Mouse (Mus musculus) liver, postnatal 0 days (tissue): ENCODE results near the gene Kctd10.

ENCODE experiments used
- CTCF ChIP-seq: sonication (generic); IDR thresholded peaks from 2 replicates; pipeline ENCODE4 v1.5.1; 2016; ENCODE audit warnings: antibody characterized with exemption, low read depth
- EP300 ChIP-seq: IDR thresholded peaks from 2 replicates; pipeline ENCODE4 v1.6.1; 2016; ENCODE audit warnings: antibody characterized with exemption, low read depth, mild to moderate bottlenecking

DNA sequence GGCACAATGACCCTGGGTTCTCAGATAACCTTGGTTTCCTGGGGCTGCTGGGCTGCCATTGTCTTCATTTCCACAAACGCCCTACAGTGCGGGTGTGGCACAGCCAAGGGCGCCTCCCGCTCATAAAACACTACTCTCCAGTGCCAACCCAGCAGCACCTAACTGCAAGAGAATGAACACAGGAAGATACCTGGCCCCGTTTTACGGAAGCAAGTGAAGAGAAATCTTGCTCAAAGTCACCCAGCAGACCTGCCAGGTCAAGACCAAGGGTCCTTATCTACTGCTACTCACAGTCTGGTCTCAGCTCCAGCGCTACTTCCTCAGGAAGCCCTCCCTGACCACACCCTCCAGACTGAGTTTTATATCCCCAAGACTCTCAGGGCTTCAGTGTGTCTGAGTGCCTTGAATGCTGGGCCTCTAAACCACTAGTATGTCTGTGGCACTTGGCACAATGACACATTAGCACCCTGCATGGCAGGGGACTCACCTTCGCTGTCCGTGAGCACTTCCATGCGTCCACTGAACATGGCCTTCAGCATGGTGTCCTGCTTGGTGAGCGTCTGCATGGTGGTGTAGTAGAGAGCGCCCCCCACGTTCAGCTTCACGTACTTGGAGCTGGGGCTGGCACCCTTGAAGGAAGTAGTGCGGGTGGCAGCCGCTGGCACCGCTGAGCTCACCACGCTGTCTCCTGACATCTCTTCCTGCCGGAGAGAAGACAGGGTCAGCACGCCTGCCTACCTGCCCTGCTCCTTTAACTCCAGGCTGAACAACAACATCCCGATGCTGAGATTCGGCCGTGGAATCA is 5.7 kb downstream of the Kctd10 start:
- TF ChIP-seq CTCF (no peak), EP300 (no peak)
